Mouse (Mus musculus) C2C12 (cell line): ENCODE results near the gene Olfr808. TPM values are rescaled to one million over a fixed set of nuclear protein-coding genes. Genes with fewer than 3 reads are reported as not detected.

ENCODE experiments used
- H3K27me3 ChIP-seq: one replicate; pipeline ENCODE4 v1.6.1; 2011; ENCODE audit not compliant: control insufficient read depth, insufficient read depth, insufficient read length
- H3K36me3 ChIP-seq: one replicate; pipeline ENCODE4 v1.6.1; 2011; ENCODE audit not compliant: control insufficient read depth, insufficient read depth
- H3K4me3 ChIP-seq: one replicate; pipeline ENCODE4 v1.5.1; 2011; ENCODE audit warnings: mild to moderate bottlenecking, control low read depth; ENCODE audit not compliant: poor library complexity, insufficient read depth, severe bottlenecking
- H3K79me2 ChIP-seq: one replicate; pipeline ENCODE4 v1.6.1; 2011; ENCODE audit not compliant: control insufficient read depth, insufficient read depth
- H3K79me3 ChIP-seq: one replicate; pipeline ENCODE4 v1.6.1; 2011; ENCODE audit warnings: low read depth, control low read depth
- H3ac ChIP-seq: one replicate; pipeline ENCODE3; 2011; ENCODE audit warnings: low read depth; ENCODE audit not compliant: control insufficient read depth, insufficient read length
- CEBPB ChIP-seq: IDR thresholded peaks from one replicate; pipeline ENCODE4 v1.6.1; 2011; ENCODE audit warnings: low read depth, mild to moderate bottlenecking, control low read depth, moderate library complexity
- CTCF ChIP-seq: IDR thresholded peaks from one replicate; pipeline ENCODE4 v1.5.1; 2011; ENCODE audit not compliant: control insufficient read depth, insufficient read depth, insufficient read length
- FOSL1 ChIP-seq: IDR thresholded peaks from one replicate; pipeline ENCODE4 v1.8.0; 2011; ENCODE audit warnings: mild to moderate bottlenecking, low read length; ENCODE audit not compliant: poor library complexity, insufficient read depth, severe bottlenecking
- MAX ChIP-seq: IDR thresholded peaks from one replicate; pipeline ENCODE4 v1.6.1; 2011; ENCODE audit warnings: mild to moderate bottlenecking, control low read depth
- MYOD1 ChIP-seq: IDR thresholded peaks from one replicate; pipeline ENCODE4 v1.6.1; 2011; ENCODE audit warnings: low read depth; ENCODE audit not compliant: control insufficient read depth, insufficient read length
- MYOG ChIP-seq: IDR thresholded peaks from one replicate; pipeline ENCODE4 v1.6.1; 2011; ENCODE audit not compliant: control insufficient read depth, insufficient read length; ENCODE audit errors: extremely low read depth
- USF1 ChIP-seq: IDR thresholded peaks from one replicate; pipeline ENCODE4 v1.6.1; 2011; ENCODE audit warnings: low read depth, mild to moderate bottlenecking, control low read depth, moderate library complexity
- long read RNA-seq, 2 experiments: library from polyadenylated mRNA; unstranded; transcript quantifications; one replicate each; pipeline ENCODE4 v2.0.0; 2019 to 2020
- polyA plus RNA-seq: library from polyadenylated mRNA; unstranded; fragments of >200 nt; fragmentation: generic; extraction: Trizol; gene quantifications from one replicate; pipeline ENCODE4 v1.2.1, GENCODE M21; 2012; ENCODE audit warnings: missing spikeins

The Olfr808 gene
- polyA plus RNA-seq, result not detected
- long read RNA-seq, experiment 1, result 0 reads
- long read RNA-seq, experiment 2, result 0 reads

GRCm38 (mm10) chr10:129765182-129765581 is at the start of gene Olfr808:
Gene Olfr808 (plus strand): TSS chr10:129765482.
- Histone ChIP-seq H3K27me3 (no peaks in the 10 kb centered on the region), H3K36me3 (no peaks in the 10 kb centered on the region), H3K79me3 (no peaks in the 10 kb centered on the region), H3K79me2 (no peaks in the 10 kb centered on the region), H3K4me3 (no peak within 1 kb of the TSS), H3ac (no peak within 1 kb of the TSS)
- TF ChIP-seq USF1, result no peak
- no peak for TF ChIP-seq CEBPB
- no peak for TF ChIP-seq FOSL1
- no peak for TF ChIP-seq CTCF
- TF ChIP-seq MYOD1, result no peak

GRCm38 (mm10) chr10:129729275-129729674 is 36.0 kb upstream of the Olfr808 start, which contains the start of gene Olfr805:
Gene Olfr805 (minus strand): TSS chr10:129729375.
- H3K79me2 ChIP-seq, result no peaks in the 10 kb centered on the region
- no peak within 1 kb of the TSS for H3K4me3 ChIP-seq
- TF ChIP-seq FOSL1, result no peak
- TF ChIP-seq CEBPB, result no peak
- no peak for TF ChIP-seq MAX
- TF ChIP-seq MYOD1, result no peak
- TF ChIP-seq USF1, result no peak
- TF ChIP-seq CTCF, result no peak
- TF ChIP-seq MYOG, result no peak

GRCm38 (mm10) chr10:129741821-129742220 is 23.5 kb upstream of the Olfr808 start, which contains the start of gene Olfr806:
Gene Olfr806 (minus strand): TSS chr10:129741921.
- TF ChIP-seq MAX, result no peak
- TF ChIP-seq FOSL1, result no peak
- Histone ChIP-seq H3K36me3 (no peaks in the 10 kb centered on the region), H3K4me3 (no peak within 1 kb of the TSS), H3K27me3 (no peaks in the 10 kb centered on the region), H3K79me3 (no peaks in the 10 kb centered on the region), H3ac (no peak within 1 kb of the TSS), H3K79me2 (no peaks in the 10 kb centered on the region)

More at GRCm38 (mm10) chr10:129729275-129729674, 36.0 kb upstream of the Olfr808 start, which contains the start of gene Olfr805:
- Histone ChIP-seq H3ac (no peak within 1 kb of the TSS), H3K27me3 (no peaks in the 10 kb centered on the region), H3K36me3 (no peaks in the 10 kb centered on the region), H3K79me3 (no peaks in the 10 kb centered on the region)

- no peak for TF ChIP-seq MYOG
- TF ChIP-seq FOSL1, result no peak
- no peak for TF ChIP-seq MAX
- Histone ChIP-seq H3ac (no peak within 1 kb of the TSS), H3K4me3 (no peak within 1 kb of the TSS), H3K36me3 (no peaks in the 10 kb centered on the region), H3K27me3 (no peaks in the 10 kb centered on the region), H3K79me2 (no peaks in the 10 kb centered on the region), H3K79me3 (no peaks in the 10 kb centered on the region)
Observed at GRCm38 (mm10) chr10:129757693-129758092, 7.6 kb upstream of the Olfr808 start, which contains the start of gene Olfr807. Gene Olfr807 (minus strand): TSS chr10:129757793.

GRCm38 (mm10) chr10:129774338-129774737 is 9.1 kb downstream of the Olfr808 start, which contains the start of gene Olfr809:
Gene Olfr809 (plus strand): TSS chr10:129774638.
- no peak for TF ChIP-seq MYOG
- no peak for TF ChIP-seq FOSL1
- TF ChIP-seq CEBPB, result no peak
- TF ChIP-seq CTCF, result no peak
- no peak for TF ChIP-seq MAX
- Histone ChIP-seq H3K79me3 (no peaks in the 10 kb centered on the region), H3K79me2 (no peaks in the 10 kb centered on the region), H3K27me3 (no peaks in the 10 kb centered on the region), H3ac (no peak within 1 kb of the TSS), H3K4me3 (no peak within 1 kb of the TSS), H3K36me3 (no peaks in the 10 kb centered on the region)

GRCm38 (mm10) chr10:129778123-129778522 is 12.8 kb downstream of the Olfr808 start:
- Histone ChIP-seq H3K36me3 (no peaks in the 10 kb centered on the region), H3K4me3 (no peak overlapping the region), H3ac (no peak overlapping the region), H3K79me3 (no peaks in the 10 kb centered on the region), H3K79me2 (no peaks in the 10 kb centered on the region), H3K27me3 (no peaks in the 10 kb centered on the region)
- TF ChIP-seq MYOD1, result peak; percentile 15
- no peak for TF ChIP-seq MAX

GRCm38 (mm10) chr10:129794817-129795216 is 29.5 kb downstream of the Olfr808 start, which contains the start of gene Olfr810:
Gene Olfr810 (minus strand): TSS chr10:129794917.
- H3K36me3 ChIP-seq, result no peaks in the 10 kb centered on the region
- no peak for TF ChIP-seq MYOD1
- TF ChIP-seq CEBPB, result no peak
- TF ChIP-seq MAX, result no peak
- no peak for TF ChIP-seq MYOG
- TF ChIP-seq FOSL1, result no peak
- no peak for TF ChIP-seq CTCF
- no peak for TF ChIP-seq USF1
- no peak within 1 kb of the TSS for H3K4me3 ChIP-seq
- H3K79me2 ChIP-seq, result no peaks in the 10 kb centered on the region
- H3K79me3 ChIP-seq, result no peaks in the 10 kb centered on the region
- H3ac ChIP-seq, result no peak within 1 kb of the TSS
- no peaks in the 10 kb centered on the region for H3K27me3 ChIP-seq
